Mouse (Mus musculus) liver, postnatal 0 days (tissue): ENCODE results near the gene Uqcrc2.

ENCODE experiments used
- CTCF ChIP-seq: sonication (generic); IDR thresholded peaks from 2 replicates; pipeline ENCODE4 v1.5.1; 2016; ENCODE audit warnings: antibody characterized with exemption, low read depth
- EP300 ChIP-seq: IDR thresholded peaks from 2 replicates; pipeline ENCODE4 v1.6.1; 2016; ENCODE audit warnings: antibody characterized with exemption, low read depth, mild to moderate bottlenecking

DNA sequence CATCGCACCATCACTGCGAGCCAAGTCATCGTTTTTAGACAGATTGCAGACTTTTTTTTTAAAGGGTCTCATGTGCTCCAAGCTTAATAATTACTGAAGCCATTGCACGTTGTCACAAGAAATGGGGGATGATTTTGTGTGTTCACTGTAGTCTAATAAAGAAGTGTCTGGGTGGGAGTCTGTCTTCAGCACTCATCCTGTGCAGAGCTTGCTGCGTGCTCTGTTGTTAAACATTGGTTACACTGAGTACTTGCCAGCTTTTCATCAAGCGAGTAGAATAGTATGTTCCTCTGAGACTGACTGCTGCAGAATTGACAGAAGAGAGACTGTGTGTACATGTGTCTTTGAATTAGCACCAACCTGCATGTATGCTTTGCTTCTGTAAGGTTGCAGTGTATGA, 50.3 kb downstream of the Uqcrc2 start:
- TF ChIP-seq CTCF (no peak), EP300 (no peak)
